Mouse (Mus musculus) midbrain, postnatal 0 days (tissue): ENCODE measurements at regions not wholly inside any gene's neighbourhood (a gene's known extent, or its start where the extent isn't known, plus 50 kb on each side); places are given as distances from the start of the nearest gene placed in this dataset.

ENCODE experiments used
- ATAC-seq: fragments of 200-750 bp; cut with Nextera tagmentation; 2 replicates; pipeline ENCODE4 v1.8.0; 2017; ENCODE audit warnings: moderate number of reproducible peaks, mild to moderate bottlenecking, moderate TSS enrichment, moderate library complexity; ENCODE audit not compliant: low FRiP score
- DNase-seq: peaks from one replicate; pipeline ENCODE4 v3.0.0-alpha.2; 2015; ENCODE audit warnings: low spot score
- H3K27ac ChIP-seq: fragments of 300-500 bp; sonication (generic); 2 replicates; pipeline ENCODE4 v1.5.1; 2014; ENCODE audit warnings: low read depth, mild to moderate bottlenecking, low read length, mixed read lengths
- H3K27me3 ChIP-seq: fragments of 300-500 bp; sonication (generic); 2 replicates; pipeline ENCODE4 v1.6.1; 2014; ENCODE audit warnings: low read length, control low read depth, mixed read lengths; ENCODE audit not compliant: insufficient read depth
- H3K36me3 ChIP-seq: fragments of 300-500 bp; sonication (generic); 2 replicates; pipeline ENCODE4 v1.6.1; 2014; ENCODE audit warnings: low read length, control low read depth, mixed read lengths; ENCODE audit not compliant: insufficient read depth
- H3K4me1 ChIP-seq: fragments of 300-500 bp; sonication (generic); 2 replicates; pipeline ENCODE4 v1.6.1; 2014; ENCODE audit warnings: mild to moderate bottlenecking, control low read depth, antibody characterized with exemption, low read length, mixed read lengths; ENCODE audit not compliant: insufficient read depth
- H3K4me2 ChIP-seq: fragments of 300-500 bp; sonication (generic); 2 replicates; pipeline ENCODE4 v1.6.1; 2014; ENCODE audit warnings: low read depth, mild to moderate bottlenecking, low read length, mixed read lengths; ENCODE audit not compliant: poor library complexity, severe bottlenecking
- H3K4me3 ChIP-seq: fragments of 300-500 bp; sonication (generic); 2 replicates; pipeline ENCODE4 v1.5.1; 2014; ENCODE audit warnings: low read depth, mild to moderate bottlenecking, low read length, moderate library complexity
- H3K9ac ChIP-seq: fragments of 300-500 bp; sonication (generic); replicated peaks from 2 replicates; pipeline ENCODE4 v1.6.1; 2014; ENCODE audit warnings: mild to moderate bottlenecking, low read length, moderate library complexity, mixed read lengths; ENCODE audit not compliant: poor library complexity, severe bottlenecking
- H3K9me3 ChIP-seq: fragments of 300-500 bp; sonication (generic); 2 replicates; pipeline ENCODE4 v1.6.1; 2016; ENCODE audit warnings: low read length, control low read depth
- CTCF ChIP-seq: IDR thresholded peaks from 2 replicates; pipeline ENCODE4 v1.5.1; 2016; ENCODE audit warnings: antibody characterized with exemption, mild to moderate bottlenecking
- WGBS: fragments of 180-500 bp; shearing (Covaris S2); extraction: QIAGEN DNeasy Blood & Tissue Kit; methylation state at CpG from one replicate; pipeline ENCODE4 v1.1.7; 2014; 5-methylcytosine and 5-hydroxymethylcytosine counted together

DNA sequence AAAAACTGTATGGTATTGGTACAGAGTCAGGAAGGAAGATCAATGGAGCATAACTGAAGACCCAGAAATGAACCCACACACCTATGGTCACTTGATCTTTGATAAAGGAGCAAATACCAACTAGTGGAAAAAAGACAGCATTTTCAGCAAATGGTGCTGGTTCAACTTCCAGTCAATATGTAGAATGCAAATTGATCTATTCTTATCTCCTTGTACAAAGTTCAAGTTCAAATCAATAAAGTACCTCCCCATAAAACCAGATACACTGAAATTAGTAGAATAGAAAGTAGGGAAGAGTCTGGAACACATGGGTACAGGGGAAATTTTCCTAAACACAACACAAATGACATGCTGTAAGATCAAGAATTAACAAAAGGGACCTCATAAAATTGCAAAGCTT, 495.6 kb downstream of the Gm16223 start:
- Histone ChIP-seq H3K9ac (no peak overlapping the region), H3K9me3 (no peaks in the 10 kb centered on the region), H3K27ac (no peak overlapping the region), H3K27me3 (no peaks in the 10 kb centered on the region), H3K36me3 (no peaks in the 10 kb centered on the region), H3K4me3 (no peak overlapping the region), H3K4me2 (no peak overlapping the region), H3K4me1 (no peaks in the 10 kb centered on the region)
- TF ChIP-seq CTCF: no peak
- ATAC-seq (no peak), DNase-seq (no peak)

- ATAC-seq: no peak
- H3K4me2 ChIP-seq: no peak overlapping the region
- WGBS: 90% methylated on average over 2 of the region's 2 CpGs
- no peak for TF ChIP-seq CTCF
- no peak overlapping the region for H3K4me3 ChIP-seq
- DNase-seq: no peak
- H3K9me3 ChIP-seq: no peaks in the 10 kb centered on the region
- no peaks in the 10 kb centered on the region for H3K36me3 ChIP-seq
- H3K27ac ChIP-seq: no peak overlapping the region
- no peaks in the 10 kb centered on the region for H3K27me3 ChIP-seq
- no peak overlapping the region for H3K9ac ChIP-seq
- H3K4me1 ChIP-seq: no peaks in the 10 kb centered on the region
Measured at GRCm38 (mm10) chr5:42575971-42576370, 508.2 kb downstream of the Gm16223 start.

DNA sequence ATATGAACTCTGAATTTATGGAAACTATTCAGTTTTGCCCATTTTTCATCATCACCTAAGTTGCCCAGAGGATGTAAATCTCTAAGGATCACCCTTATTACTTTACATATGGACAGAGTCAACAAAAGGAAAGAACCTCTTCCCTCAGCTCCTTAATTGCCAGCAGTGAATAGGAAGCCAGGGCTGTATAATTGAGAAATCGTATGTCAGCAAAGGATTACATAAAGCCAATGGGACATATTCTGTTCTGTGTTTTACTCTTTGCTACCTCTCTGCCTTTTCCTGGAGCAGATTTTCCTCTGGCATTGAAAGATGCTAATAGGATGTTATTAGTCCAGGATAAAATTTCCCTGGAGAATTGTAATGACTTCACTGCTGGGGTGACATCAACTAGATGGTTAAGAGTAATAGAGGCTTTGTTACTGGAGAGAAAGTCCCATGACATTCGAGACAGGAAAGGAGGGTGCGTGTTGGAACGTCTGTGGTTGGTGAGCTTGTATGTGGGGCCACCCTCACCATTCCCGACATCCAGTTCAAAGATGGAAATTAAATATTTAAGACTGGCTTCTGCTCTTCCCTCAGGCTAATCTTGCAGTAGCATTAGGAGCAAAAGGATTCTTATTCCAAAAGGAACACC, 510.6 kb downstream of the Gm16223 start:
- Histone ChIP-seq H3K27ac (no peak overlapping the region), H3K4me2 (no peak overlapping the region), H3K9ac (no peak overlapping the region), H3K27me3 (no peaks in the 10 kb centered on the region), H3K36me3 (no peaks in the 10 kb centered on the region), H3K4me3 (no peak overlapping the region), H3K4me1 (no peaks in the 10 kb centered on the region), H3K9me3 (no peaks in the 10 kb centered on the region)
- WGBS: 47% methylated on average over 5 of the region's 5 CpGs
- no peak for DNase-seq
- TF ChIP-seq CTCF: no peak
- ATAC-seq: 0 out of 2 replicates have a peak, but pooled peaks have one; percentile 31

DNA sequence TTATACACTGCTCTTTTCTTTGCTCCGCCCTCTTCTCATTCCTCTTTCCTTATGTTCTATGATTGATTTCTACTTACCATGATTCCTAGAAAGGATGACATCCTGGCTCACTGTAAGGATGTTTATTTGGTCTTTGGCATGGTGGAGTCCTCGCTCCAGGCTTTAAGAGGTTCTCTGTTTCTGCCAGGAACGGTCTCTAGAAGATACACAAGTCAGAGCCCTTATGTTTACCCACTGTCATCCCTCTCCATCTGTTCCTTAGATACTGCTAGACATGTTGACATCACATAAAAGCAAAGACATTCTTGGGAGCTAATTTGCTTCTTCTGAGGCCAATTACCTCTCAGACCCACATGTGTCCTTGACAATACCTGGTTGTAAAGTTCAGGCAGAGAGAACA, 552.9 kb downstream of the Gm16223 start:
- TF ChIP-seq CTCF: no peak
- Histone ChIP-seq H3K4me1 (no peaks in the 10 kb centered on the region), H3K4me2 (no peak overlapping the region), H3K4me3 (no peak overlapping the region), H3K27ac (no peak overlapping the region), H3K27me3 (no peaks in the 10 kb centered on the region), H3K9ac (no peak overlapping the region), H3K36me3 (no peaks in the 10 kb centered on the region), H3K9me3 (no peaks in the 10 kb centered on the region)
- no peak for ATAC-seq
- DNase-seq: no peak
- 89% methylated on average over 3 of the region's 3 CpGs for WGBS

- ATAC-seq (no peak), DNase-seq (no peak)
- Histone ChIP-seq H3K9me3 (no peaks in the 10 kb centered on the region), H3K4me1 (no peaks in the 10 kb centered on the region), H3K4me2 (no peak overlapping the region), H3K36me3 (no peaks in the 10 kb centered on the region), H3K27ac (no peak overlapping the region), H3K27me3 (no peaks in the 10 kb centered on the region), H3K9ac (no peak overlapping the region), H3K4me3 (no peak overlapping the region)
- 78% methylated on average over 9 of the region's 9 CpGs for WGBS
- TF ChIP-seq CTCF: no peak
Measured at GRCm38 (mm10) chr5:42636162-42636823, 568.5 kb downstream of the Gm16223 start.

- Histone ChIP-seq H3K4me1 (no peaks in the 10 kb centered on the region), H3K9ac (no peak overlapping the region), H3K9me3 (no peaks in the 10 kb centered on the region), H3K27me3 (no peaks in the 10 kb centered on the region), H3K27ac (no peak overlapping the region), H3K4me2 (no peak overlapping the region), H3K36me3 (no peaks in the 10 kb centered on the region), H3K4me3 (no peak overlapping the region)
- DNase-seq (peak; percentile 54), ATAC-seq (no peak)
- WGBS: 61% methylated on average over 3 of the region's 3 CpGs
- TF ChIP-seq CTCF: no peak
Measured at GRCm38 (mm10) chr5:42656460-42656859, 576.5 kb upstream of the Cpeb2 start.
